Mouse (Mus musculus) bone marrow macrophage, adult 2 months (primary cell): ENCODE data around the gene Nup54.

ENCODE experiments used
- CTCF ChIP-seq: IDR thresholded peaks from 2 replicates; pipeline ENCODE4 v1.5.1; 2012; ENCODE audit warnings: low read depth, mild to moderate bottlenecking, low read length, moderate library complexity
- POLR2A ChIP-seq: IDR thresholded peaks from 2 replicates; pipeline ENCODE4 v1.6.1; 2012; ENCODE audit warnings: mild to moderate bottlenecking, low read depth, low read length, borderline replicate concordance

- TF ChIP-seq CTCF = no peak
- TF ChIP-seq POLR2A = no peak
These were observed 48.9 kb downstream of the Nup54 start for GRCm38 (mm10) chr5:92386102-92386501.
